Mouse (Mus musculus): ENCODE measurements around the gene Kantr. TPM values are rescaled to one million over a fixed set of nuclear protein-coding genes. Genes with fewer than 3 reads are reported as not detected.

Gene Kantr
- polyA plus RNA-seq, 1 experiment from 2014 or later = 29.7 TPM

Other genes starting within 250 kb of the Kantr start
- 3.2 TPM in 2 replicates for gene Iqsec2, start 183.2 kb downstream of the Kantr start, polyA plus RNA-seq (2015; fragmentation: Nextera tagmentation; extraction: Ambion mirVana)
- 39.6 and 45.6 TPM in 2 replicates for gene Kdm5c, start 94.5 kb downstream of the Kantr start, polyA plus RNA-seq (2015; fragmentation: Nextera tagmentation; extraction: Ambion mirVana)
- 50.8 and 56.4 TPM in 2 replicates for gene Tspyl2, start 14.9 kb upstream of the Kantr start, polyA plus RNA-seq (2015; fragmentation: Nextera tagmentation; extraction: Ambion mirVana)
- 10.8 and 12.2 TPM in 2 replicates for gene Gpr173, start 41.2 kb upstream of the Kantr start, polyA plus RNA-seq (2015; fragmentation: Nextera tagmentation; extraction: Ambion mirVana)
- not detected in 2 replicates for gene Cldn34a, start 235.8 kb upstream of the Kantr start, polyA plus RNA-seq (2015; fragmentation: Nextera tagmentation; extraction: Ambion mirVana)

Data from midbrain, embryonic 13.5 days (tissue).